Mouse (Mus musculus) mouse trophoblast stem cell (cell line): ENCODE results near the gene Ndufb10.

Source experiments
- in situ Hi-C, 2 experiments: fragments of 300-500 bp; cut with MseI, MboI; formaldehyde crosslinking; loops; 2 replicates in 1 of 2; 3 replicates in 1 of 2; pipeline ENCODE4 v1.15.1; 2025

Ndufb10 gene

DNA sequence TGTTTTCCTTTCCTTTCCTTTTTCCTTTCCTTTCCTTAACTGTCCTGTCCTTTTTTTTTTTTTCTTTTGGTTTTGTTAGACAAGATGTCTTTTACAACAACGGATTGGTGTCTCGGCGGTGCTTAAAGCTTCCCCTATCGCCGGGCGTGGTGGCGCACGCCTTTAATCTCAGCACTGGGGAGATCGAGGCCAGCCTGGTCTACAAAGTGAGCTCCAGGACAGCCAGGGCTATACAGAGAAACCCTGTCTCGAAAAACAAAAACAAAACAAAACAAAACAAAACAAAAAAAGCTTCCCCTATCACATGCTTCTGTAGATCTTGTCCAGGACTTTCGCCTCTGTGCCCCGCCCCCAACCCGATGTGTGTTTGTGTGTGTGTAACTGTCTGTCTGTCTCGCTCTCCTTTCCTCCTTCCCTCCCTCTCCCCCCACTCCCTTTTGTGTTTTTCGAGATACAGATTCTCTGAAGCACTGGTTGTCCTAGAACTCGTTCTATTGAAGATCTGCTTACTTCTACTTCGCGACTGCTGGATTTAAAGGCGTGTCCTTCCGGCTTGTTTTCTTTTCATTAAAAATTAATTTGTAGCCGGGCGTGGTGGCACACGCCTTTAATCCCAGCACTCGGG, 16.4 kb downstream of the Ndufb10 start:
- in situ Hi-C loops = no loop called here

DNA sequence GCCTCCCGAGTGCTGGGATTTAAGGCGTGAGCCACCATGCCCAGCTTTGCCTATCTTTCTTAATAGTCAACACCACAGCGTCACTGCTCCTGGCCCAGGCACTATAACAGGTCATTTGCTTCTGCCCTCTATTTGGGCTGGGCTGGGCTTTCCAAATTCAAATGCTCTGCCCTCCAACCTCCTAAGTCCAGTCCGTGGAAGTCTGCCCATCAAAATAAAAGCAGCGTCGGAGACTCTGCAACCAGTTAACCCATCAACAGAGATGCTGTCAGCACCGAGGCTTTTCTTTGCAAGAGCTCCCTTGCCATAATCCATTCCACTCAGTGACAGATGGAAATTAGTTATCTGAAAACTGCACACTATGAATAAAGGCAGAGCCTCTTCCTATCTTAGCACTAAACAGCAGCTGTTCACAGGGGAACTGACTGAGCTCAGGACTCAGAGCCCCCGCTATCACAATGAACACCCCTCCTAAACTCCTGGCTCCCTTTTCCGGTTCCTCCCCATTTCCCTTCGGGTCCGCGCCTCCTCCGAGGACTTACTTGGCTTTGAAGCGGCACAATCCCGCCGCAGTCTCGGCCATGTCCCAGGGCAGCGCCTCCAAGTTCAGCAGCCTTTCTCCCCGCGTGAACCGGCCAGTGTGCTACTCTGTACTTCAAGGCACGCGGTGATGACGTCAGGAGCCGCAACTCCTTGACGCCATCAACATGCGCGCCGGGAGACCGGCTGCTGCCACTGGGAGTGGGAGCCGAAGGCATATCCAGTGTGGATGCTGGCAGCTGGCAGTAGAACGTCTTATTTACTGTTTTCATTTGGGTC, 17.1 kb downstream of the Ndufb10 start, which contains the start of gene Tbl3:
Gene Tbl3, minus strand, starts transcription at position 679 of the 819 bp plus-strand sequence.
- in situ Hi-C loops = no loop called here

DNA sequence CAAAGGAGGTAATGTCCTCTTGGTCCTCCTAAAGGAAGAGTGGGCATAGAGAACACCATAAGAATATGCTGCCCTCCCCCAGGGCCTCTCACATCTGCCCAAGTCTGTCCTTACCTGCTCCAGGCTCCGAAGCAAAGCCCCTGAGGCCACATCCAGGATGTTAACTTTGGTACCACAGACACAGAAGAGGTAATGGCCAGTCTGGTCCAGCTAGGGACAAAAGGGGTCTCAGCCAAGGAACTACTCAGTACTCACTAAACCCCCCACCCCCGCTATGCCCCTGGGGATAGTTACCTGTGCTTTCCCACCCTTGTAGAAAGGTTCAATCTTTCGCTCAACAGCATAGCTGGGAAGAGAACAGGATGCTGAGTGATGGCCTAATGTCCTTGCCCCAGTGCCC, 18.5 kb downstream of the Ndufb10 start:
- in situ Hi-C loops = no loop called here

DNA sequence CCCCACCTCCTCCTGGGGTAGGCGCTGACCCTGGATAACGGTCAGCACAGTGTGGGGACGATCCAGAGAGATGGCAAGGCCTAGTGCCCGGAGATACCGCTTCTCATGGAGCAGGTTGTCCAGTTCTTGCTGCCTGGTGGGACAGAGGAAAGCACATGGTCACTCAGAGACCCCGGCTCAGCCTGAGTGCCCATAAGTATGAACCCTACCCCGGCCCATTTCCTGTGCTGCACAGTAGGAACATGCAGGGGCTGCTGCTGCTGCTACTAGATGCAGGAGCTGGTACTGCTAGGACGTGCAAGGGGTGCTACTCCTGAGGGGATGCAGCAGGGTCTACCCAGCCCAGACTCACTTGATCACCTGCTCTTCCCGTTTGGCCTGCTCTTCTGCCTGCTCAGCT, 23.0 kb downstream of the Ndufb10 start:
- in situ Hi-C loops = no loop called here

DNA sequence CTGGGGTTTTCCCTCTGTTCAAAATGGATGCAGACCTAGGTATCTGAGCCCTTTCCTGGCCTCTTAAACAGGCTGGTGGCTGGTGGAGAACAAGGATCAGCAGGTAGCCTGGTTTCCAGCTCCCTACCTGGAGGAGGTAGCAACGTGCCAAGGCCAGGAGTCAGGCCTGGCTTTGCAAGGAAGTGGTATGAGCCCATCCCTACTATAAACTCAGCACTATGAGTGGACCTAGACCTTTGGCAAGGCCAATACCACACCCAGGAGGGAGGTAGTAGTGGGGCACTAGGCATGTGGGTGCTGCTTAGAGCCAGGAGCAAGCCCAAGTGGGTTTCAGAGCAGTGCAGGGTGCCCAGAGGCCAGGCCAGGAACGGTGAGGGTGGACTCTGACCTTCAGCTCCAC, 24.8 kb downstream of the Ndufb10 start:
- in situ Hi-C loops = no loop called here

DNA sequence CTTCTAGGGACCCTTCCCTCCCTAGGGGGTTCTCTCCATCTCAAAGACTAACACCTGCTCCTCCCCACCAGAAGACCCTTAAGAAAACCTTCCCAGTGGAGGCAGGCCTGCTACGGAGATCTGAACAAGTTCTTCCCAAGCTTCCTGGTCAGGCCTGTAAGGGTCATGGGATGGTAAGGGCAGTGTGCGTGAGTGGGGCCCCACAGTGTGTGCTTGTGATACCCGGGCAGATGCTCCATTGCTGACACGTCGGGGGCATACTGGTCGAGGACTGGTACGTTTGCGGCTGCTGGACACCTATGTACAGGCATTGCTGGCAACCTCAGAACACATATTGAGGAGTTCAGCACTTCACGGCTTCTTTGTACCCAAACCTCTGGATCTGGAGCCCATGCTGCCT, 25.6 kb downstream of the Ndufb10 start:
- in situ Hi-C loops = no loop called here

DNA sequence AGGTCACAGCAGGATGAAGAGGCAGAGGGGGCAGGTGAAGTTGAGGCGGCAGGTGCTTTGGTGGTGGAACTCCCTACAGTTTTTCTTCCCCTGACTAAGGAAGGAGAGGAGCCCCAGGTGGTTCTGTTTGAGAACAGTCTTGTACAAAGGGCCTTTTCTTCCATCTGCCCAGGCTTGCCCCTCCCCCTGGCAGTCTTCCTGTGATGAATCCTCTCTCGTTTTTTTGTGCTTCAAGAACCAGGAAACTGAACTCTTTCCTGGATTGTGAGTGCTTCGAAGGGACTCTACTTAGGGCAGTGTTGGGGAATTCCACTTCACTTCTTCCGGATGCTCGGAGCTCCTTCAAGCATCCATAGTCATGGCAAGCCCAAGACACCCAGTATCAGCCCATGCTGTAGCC, 26.3 kb downstream of the Ndufb10 start:
- in situ Hi-C loops = no loop called here

DNA sequence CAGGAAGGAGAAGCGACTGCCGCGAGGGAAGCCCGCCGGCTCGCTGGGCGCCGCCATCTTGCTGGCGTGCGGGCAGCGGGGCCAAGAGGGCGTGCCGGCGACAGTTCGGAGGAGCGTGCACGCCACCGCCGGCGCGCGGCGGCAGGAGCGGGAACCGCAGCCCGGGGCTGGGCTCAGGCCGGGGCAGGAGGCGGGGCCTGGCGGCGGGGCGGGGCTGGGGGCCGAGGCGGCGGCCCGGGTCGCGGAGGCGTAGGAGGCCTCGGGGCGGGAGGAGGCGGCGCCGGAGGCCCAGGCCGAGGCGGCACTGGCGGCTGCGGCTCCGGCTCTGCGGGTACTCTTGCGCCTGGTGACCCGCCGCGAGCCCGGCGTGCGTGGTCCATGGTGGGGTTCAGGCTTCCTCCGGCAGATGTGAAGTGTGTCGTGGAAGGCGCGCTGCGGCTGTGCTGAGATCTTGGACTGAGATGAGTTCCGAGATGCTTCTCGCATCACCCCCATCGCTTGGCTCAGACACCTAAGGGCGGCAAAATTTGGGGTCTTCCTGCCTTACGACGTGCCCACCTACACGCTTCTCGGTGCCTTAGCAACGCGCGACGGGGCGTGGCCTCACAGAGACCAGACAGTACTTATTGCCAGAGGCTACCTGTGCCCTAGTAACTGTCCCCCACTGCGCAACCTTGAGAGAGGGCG, 28.1 kb downstream of the Ndufb10 start, which contains the start of the genes Gfer and Noxo1:
Gene Gfer, minus strand, starts transcription at position 146 of the 687 bp plus-strand sequence.
Gene Noxo1, plus strand, starts transcription at position 224 of the 687 bp plus-strand sequence.
- in situ Hi-C loops = no loop called here

DNA sequence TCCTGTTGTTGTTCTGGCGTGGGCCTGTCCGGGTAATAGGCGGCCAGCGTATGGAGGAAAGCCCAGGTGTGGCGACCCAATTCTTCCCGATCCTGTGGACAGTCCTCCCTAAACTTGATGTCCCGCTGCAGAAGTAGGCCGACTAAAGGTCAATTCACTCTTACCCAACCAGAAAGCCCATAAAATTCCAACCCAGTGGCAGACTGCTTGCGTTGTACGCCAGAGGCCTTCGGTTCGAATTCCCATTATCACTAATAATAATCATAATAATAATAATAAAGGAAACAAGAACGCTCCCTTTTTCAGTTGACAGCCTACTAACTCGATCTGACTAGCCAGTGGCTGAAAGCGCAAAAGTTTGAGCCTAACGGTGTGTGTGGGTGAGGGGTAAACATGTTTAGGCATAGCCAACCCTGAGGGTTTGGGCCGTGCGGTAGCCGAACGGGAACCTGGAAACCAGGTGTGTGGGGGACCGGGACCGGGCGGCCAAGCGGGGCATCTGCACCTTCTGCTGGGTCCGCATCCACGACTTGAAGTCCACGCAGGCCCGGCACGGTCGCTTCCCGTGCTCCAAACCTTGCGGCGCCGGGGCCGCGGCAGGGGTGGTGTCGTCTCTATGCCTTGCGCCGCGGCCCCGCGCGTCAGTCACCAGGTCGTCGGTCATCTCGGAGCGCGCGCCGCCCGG, 28.8 kb downstream of the Ndufb10 start:
- in situ Hi-C loops = no loop called here

DNA sequence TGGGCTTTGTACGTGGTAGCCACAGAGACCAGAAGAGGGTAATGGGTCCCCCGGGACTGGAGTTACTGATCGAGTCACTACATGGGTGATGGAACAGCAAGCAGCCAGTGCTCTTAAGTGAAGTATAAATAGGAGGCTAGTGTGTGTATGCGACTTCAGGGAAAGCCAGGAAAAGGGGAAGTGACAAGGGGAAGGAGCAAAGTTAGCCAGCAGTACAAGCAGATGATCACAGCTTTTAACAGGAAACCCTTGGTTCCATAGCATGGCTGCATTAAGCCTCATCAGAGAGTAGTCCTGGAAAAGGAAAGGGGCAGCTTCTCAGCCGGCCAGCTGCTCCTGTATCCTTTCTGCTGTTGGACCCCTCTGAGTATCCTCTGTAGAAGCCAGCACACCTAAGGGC, 31.9 kb downstream of the Ndufb10 start:
- in situ Hi-C loops = no loop called here

DNA sequence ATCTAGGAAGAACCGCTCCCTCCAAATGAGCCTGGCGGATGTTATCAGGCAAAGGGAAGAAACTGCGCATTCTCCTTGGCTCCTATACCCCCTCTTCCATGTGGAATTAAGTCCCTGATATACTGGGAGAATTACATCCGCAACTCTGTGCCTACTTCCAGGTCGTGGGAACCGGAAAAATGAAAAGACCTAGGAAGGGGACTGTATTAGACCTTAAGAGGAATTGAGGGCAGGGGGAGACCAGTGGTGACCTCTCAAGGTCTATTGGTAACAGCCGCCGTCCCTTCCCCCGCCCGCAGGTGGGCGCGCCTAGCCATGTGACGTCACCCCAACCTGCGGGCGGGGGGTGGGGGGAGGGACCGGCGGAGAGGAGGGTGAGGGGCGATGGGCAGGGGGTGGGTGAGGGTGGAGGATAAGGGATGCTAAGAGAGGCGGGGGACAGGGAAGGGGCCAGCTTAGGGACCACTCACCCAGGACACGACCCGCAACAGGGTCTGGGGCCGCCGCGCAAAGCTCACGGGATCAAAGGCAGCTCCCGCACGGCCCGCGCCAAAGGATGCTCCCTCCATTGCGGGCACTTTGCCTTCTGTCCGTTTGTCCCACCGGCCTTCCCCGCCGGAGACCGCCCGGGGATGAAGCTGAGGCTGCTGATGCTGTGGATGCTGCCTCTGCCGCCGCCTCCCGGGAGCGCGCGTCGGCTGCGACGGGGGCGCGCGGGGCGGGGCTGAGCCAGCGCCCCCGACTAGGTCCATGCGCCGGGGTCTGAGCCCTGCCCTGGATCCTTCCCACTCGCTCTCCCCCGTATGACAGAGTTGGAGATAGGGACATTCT, 34.8 kb downstream of the Ndufb10 start, which contains the start of gene Syngr3:
Gene Syngr3, minus strand, starts transcription at position 705 of the 831 bp plus-strand sequence.
- in situ Hi-C loops = no loop called here

DNA sequence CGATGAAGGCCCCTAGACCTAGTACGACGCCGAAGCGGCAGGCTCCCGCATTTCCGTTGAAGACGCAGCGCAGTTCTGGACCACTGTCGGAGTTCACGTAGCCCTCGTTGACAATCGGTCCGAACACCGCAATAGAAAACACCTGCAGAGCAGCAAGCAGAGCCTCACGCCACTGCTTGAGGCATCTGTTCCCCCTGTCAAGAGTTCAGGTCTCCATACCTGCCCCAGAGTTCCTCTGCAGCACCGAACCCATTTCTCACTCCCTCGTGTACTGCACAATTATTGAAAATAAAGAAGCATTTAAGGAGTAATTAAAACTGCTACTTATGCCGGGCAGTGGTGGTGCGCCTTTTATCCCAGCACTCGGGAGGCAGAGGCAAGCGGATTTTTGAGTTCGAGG, 36.7 kb downstream of the Ndufb10 start:
- in situ Hi-C loops = no loop called here

DNA sequence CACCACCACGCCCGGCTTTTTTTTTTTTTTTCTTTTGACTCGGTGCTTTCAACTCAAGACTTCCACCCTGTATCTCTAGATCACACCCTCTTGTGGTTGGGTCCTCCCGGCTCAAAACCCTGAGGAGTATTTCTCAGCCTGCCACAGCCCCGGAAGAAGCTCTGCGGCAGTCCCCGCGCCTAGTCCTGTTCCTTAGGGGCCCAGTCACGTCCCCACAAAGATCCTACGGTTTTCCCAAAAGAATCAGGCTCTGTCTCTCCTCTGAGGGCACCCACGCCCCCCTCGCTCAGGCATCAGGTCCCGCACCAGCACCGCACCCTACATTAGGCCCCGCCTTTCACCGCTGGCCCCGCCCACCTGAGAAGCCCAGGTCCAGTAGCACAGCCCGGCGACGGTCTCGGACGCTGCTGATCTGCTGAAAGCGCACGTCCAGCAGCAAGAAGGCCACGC, 37.1 kb downstream of the Ndufb10 start:
- in situ Hi-C loops = no loop called here

DNA sequence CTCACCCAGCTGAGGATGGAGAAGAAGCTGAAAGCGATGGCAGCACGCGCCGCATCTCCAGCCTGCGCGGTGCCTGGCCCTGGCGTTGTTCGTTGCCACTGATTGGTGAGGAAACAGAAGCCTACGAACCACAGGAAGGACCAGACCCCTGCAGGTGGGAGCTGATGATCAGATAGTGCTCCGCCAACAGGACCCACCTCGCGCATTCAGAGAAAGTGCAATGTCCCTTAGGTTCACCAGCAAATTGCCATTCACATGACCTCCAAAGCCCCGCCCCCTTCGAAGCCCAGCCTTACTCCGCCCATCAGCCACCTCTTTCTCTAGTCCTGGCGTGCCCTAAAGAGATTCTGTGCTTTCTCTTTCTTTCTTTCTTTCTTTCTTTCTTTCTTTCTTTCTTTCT, 37.8 kb downstream of the Ndufb10 start:
- in situ Hi-C loops = no loop called here

DNA sequence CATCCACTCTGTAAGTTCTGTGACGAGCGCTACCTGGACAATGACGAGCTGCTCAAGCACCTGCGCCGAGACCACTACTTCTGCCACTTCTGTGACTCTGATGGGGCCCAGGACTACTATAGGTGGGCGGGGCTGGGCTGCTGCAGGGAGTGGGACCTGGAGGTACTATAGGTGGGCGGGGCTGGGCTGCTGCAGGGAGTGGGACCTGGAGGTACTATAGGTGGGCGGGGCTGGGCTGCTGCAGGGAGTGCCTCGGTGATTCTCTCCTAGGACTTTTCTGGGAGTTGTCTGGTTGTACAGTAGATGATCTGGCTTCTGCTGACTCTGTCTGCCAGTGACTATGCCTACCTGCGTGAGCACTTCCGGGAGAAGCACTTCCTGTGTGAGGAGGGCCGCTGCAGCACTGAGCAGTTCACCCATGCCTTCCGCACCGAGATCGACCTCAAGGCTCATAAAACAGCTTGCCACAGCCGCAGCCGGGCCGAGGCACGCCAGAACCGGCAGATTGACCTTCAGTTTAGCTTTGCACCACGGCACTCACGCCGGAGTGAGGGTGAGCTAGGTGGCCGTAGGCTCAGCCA, 46.7 kb downstream of the Ndufb10 start:
- in situ Hi-C loops = no loop called here

DNA sequence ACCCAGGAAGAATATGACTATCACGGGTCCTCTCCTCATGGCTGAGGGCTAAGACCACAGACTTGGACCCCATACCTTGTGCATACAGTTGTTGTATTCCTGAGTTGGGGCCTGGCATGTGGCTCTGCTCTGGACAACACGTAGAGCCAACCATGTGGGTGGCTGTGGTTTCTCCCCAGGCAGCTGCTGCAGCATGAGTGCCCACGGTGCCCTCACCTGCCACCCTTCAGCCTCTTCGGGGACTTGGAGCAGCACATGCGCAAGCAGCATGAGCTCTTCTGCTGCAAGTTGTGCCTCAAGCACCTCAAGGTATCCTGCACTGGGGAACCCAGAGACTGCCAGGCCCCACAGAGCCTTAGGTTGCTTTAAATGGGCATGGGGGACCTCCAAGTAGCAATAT, 47.4 kb downstream of the Ndufb10 start:
- in situ Hi-C loops = no loop called here

DNA sequence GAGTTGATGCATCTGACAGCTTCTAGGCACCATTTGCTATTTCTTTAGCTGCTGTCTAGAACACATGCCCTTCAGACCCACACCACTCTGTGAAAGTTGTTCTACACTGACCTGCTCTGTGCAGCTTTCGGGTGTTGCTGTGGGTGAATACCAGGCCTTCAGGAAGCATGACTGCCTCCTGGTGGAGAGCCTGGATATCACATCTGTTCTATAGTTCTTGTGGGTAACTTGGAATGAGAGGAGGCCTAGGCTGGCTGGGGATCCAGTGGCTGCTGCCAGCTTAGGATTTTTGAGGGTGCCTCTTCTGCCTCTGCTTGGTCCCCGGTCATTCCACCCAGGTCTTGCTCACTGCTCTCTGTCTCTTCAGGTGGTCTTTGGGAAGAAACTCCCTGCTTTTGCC, 48.1 kb downstream of the Ndufb10 start:
- in situ Hi-C loops = no loop called here

DNA sequence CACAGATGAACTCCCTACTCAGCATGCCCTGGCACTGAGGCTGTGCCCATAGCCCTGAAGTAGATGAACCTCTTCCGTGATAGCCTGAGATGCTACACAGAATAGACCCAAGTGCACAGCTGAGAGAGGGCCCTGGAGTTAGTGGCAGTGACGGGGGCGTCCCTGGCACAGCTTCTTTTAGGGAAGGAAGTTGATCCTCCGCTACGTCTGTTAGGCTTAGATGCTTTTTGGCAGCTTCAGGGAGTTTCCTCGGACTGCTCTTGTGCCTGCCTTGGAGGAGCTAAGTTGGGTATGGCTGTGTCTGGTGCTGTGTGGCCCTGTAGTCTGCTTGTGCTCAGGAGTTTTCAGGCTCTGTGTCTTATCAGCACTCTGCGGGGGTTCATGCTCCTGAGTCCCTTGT, 50.0 kb downstream of the Ndufb10 start:
- in situ Hi-C loops = no loop called here

DNA sequence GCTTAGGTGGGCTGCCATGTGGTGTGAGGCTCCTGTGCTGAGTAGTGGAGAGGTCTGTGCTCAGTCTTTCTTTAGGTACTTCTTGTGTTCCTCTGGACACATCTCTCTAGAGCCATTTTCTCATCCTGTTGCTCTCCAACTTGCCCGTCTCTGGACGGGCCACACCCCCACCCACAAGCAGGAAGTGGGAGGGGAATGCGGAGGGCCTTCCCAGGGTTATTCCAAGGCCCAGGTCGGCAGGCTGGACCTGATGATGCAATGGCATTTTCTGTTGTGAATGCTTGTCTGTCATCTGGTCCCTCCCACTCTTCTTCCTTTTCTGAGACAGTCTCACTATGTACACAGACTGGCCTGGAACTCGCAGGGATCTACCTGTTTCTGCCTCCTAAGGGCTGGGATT, 52.1 kb downstream of the Ndufb10 start:
- in situ Hi-C loops = no loop called here
